ENCODE assay signal across 8 mouse cellular contexts in the genomic region with DNA sequence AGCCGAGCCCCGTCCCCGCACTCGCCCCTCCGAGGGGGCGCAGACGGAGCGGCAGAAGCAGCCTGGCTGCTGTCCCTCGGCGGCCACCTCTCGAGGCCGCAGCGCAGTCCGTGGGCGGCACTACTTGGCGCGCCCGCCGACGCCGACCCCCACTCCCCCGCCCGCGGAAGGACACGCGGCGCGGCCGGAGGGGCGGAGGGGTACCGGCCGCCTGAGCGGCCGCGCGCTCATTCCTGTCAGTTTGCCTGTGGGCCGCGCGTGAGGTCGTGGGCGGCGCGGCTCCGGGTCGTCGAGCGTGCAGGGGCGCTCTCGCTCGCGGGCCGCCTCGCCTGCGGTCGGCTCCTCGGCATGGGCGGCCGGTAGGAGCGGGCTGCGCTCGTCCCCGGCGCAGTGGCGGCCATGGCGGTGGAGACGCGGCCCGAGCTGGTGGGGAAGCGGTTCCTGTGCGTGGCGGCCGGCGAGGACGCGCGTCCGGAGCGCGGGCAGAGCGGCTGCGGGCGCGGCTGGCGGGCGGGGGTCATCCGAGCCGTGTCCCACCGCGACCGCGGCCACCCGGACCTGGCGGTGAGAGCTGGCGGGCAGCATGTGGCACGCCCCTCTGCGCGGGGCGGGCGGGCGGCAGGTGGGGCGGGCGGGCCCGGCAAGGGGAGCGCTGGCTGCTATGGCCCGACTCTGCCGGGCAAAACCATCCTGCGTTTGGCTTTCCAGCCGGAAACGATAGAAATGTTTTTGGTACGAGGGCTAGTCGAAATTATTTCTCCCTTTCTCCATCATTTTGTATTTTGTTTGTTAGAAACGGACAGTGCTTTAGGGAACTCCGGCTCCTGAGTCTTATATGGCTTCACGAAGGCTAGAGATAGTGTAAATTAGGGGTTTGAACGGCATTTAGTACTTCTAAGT. TPM values are rescaled to one million over a fixed set of nuclear protein-coding genes. Genes with fewer than 3 reads are reported as not detected.
DNase-seq lines count a peak whose midpoint lies in the region; ATAC-seq lines count a peak whose summit lies in the region.

No protein-coding gene starts in this region.

- peak overlapping the region; percentile 85 for H3K4me2 ChIP-seq in hindbrain, embryonic 13.5 days
- H3K4me2 ChIP-seq in liver, embryonic 15.5 days = peak overlapping the region; percentile 93
- peak overlapping the region; percentile 83 for H3K4me2 ChIP-seq in neural tube, embryonic 13.5 days

- peak; percentile 86 for ATAC-seq in hindbrain, embryonic 13.5 days (ENCODE audit: low FRiP score)
- peak; percentile 68 for ATAC-seq in liver, embryonic 15.5 days (ENCODE audit: insufficient read depth)
- ATAC-seq in neural tube, embryonic 13.5 days (ENCODE audit: low read depth) = peak; percentile 78

- H3K4me3 ChIP-seq in forebrain, embryonic 10.5 days = peak overlapping the region; percentile 90
- peak overlapping the region; percentile 94 for H3K4me3 ChIP-seq in hindbrain, embryonic 13.5 days
- peak overlapping the region; percentile 70 for H3K4me3 ChIP-seq in liver, embryonic 15.5 days (replicated peaks)
- peak overlapping the region; percentile 89 for H3K4me3 ChIP-seq in neural tube, embryonic 13.5 days

- H3K27me3 ChIP-seq in forebrain, embryonic 10.5 days (ENCODE audit: poor library complexity, severe bottlenecking) = no peaks in the 10 kb centered on the region
- no peaks in the 10 kb centered on the region for H3K27me3 ChIP-seq in hindbrain, embryonic 13.5 days
- peaks cover 44% of the 10 kb centered on the region for H3K27me3 ChIP-seq in liver, embryonic 15.5 days
- H3K27me3 ChIP-seq in neural tube, embryonic 13.5 days = no peaks in the 10 kb centered on the region

- peaks cover 61% of the 10 kb centered on the region for H3K4me1 ChIP-seq in forebrain, embryonic 10.5 days
- peaks cover 44% of the 10 kb centered on the region for H3K4me1 ChIP-seq in hindbrain, embryonic 13.5 days (replicated peaks)
- H3K4me1 ChIP-seq in liver, embryonic 15.5 days (replicated peaks) = peaks cover 21% of the 10 kb centered on the region
- H3K4me1 ChIP-seq in neural tube, embryonic 13.5 days (replicated peaks) = peaks cover 67% of the 10 kb centered on the region

- DNase-seq in layer of hippocampus, postnatal 10 days (ENCODE audit: low spot score in 2 of 2) = peak; percentile 57 to 73
- no peak for DNase-seq in layer of hippocampus, adult 9-10 months (ENCODE audit: low spot score)
- peak; percentile 76 for DNase-seq in adrenal gland, adult 2 months
- DNase-seq in forebrain, embryonic 10.5 days (ENCODE audit: extremely low spot score, low spot score) = no peak
- DNase-seq in thymus, postnatal 36 days = peak; percentile 26 to 44

- H3K9ac ChIP-seq in hindbrain, embryonic 13.5 days = peak overlapping the region; percentile 95
- H3K9ac ChIP-seq in liver, embryonic 15.5 days = peak overlapping the region; percentile 64
- peak overlapping the region; percentile 96 for H3K9ac ChIP-seq in neural tube, embryonic 13.5 days

- no peaks in the 10 kb centered on the region for H3K9me3 ChIP-seq in forebrain, embryonic 10.5 days
- no peaks in the 10 kb centered on the region for H3K9me3 ChIP-seq in hindbrain, embryonic 13.5 days
- H3K9me3 ChIP-seq in liver, embryonic 15.5 days (replicated peaks) = no peaks in the 10 kb centered on the region
- H3K9me3 ChIP-seq in neural tube, embryonic 13.5 days = no peaks in the 10 kb centered on the region

- no peaks in the 10 kb centered on the region for H3K36me3 ChIP-seq in forebrain, embryonic 10.5 days (replicated peaks)
- H3K36me3 ChIP-seq in hindbrain, embryonic 13.5 days = no peaks in the 10 kb centered on the region
- no peaks in the 10 kb centered on the region for H3K36me3 ChIP-seq in liver, embryonic 15.5 days (replicated peaks)
- H3K36me3 ChIP-seq in neural tube, embryonic 13.5 days = no peaks in the 10 kb centered on the region

- peak overlapping the region; percentile 89 for H3K27ac ChIP-seq in forebrain, embryonic 10.5 days
- peak overlapping the region; percentile 95 for H3K27ac ChIP-seq in hindbrain, embryonic 13.5 days
- peak overlapping the region; percentile 34; the same call in 1 of the 2 replicates for H3K27ac ChIP-seq in liver, embryonic 15.5 days (replicated peaks)
- H3K27ac ChIP-seq in neural tube, embryonic 13.5 days (replicated peaks) = peak overlapping the region; percentile 96

- WGBS in forebrain, embryonic 10.5 days = 2% methylated on average over 110 of the region's 115 CpGs
- 2% methylated on average over 87 of the region's 115 CpGs for WGBS in hindbrain, embryonic 13.5 days
- under 1% methylated on average over 103 of the region's 115 CpGs for WGBS in liver, embryonic 15.5 days (ENCODE audit: insufficient replicate concordance)
- under 1% methylated on average over 82 of the region's 115 CpGs for WGBS in neural tube, embryonic 13.5 days

RNA-seq across cellular contexts. Expression of gene Reep3, which starts 30.4 kb away (rescaled TPM):
- 10 to 100 TPM; 31.6 to 33.9 TPM for total RNA-seq in layer of hippocampus, postnatal 10 days (2021)
- total RNA-seq in adrenal gland, adult 2 months (2021) = 10 to 100 TPM; 42.5 to 44.6 TPM
- polyA plus RNA-seq in adrenal gland, adult 2 months (2012; rRNA removed) = 7.1 and 8.9 TPM in 2 replicates
- polyA plus RNA-seq in forebrain, embryonic 10.5 days (2016; fragmentation: Nextera tagmentation; extraction: Ambion mirVana) = 30.9 and 32.7 TPM in 2 replicates
- 42.6 and 44.9 TPM in 2 replicates for polyA plus RNA-seq in hindbrain, embryonic 13.5 days (2015; fragmentation: Nextera tagmentation; extraction: Ambion mirVana)
- polyA plus RNA-seq in liver, embryonic 15.5 days (2015; fragmentation: Nextera tagmentation; extraction: Ambion mirVana) = 8.9 and 9.2 TPM in 2 replicates
- 54.6 and 61.1 TPM in 2 replicates for polyA plus RNA-seq in neural tube, embryonic 13.5 days (2015; fragmentation: Nextera tagmentation; extraction: Ambion mirVana)

RNA-seq across cellular contexts. Expression of gene Jmjd1c, which starts 31.2 kb away (rescaled TPM):
- total RNA-seq in layer of hippocampus, postnatal 10 days (2021) = 100 to 1,000 TPM in 1 of 2 experiments, 10 to 100 TPM in 1; 99.4 to 116 TPM
- 10 to 100 TPM; 45.0 to 53.7 TPM for total RNA-seq in adrenal gland, adult 2 months (2021)
- polyA plus RNA-seq in adrenal gland, adult 2 months (2012; rRNA removed) = 15.9 and 18.1 TPM in 2 replicates
- polyA plus RNA-seq in forebrain, embryonic 10.5 days (2016; fragmentation: Nextera tagmentation; extraction: Ambion mirVana) = 29.7 and 30.6 TPM in 2 replicates
- polyA plus RNA-seq in hindbrain, embryonic 13.5 days (2015; fragmentation: Nextera tagmentation; extraction: Ambion mirVana) = 47.7 and 50.3 TPM in 2 replicates
- 9.4 and 10.3 TPM in 2 replicates for polyA plus RNA-seq in liver, embryonic 15.5 days (2015; fragmentation: Nextera tagmentation; extraction: Ambion mirVana)
- polyA plus RNA-seq in neural tube, embryonic 13.5 days (2015; fragmentation: Nextera tagmentation; extraction: Ambion mirVana) = 51.4 and 52.4 TPM in 2 replicates

Comparison
In these comparisons a context has a peak if more than half of its experiments do, and no peak if none do; other contexts are left out.
1. DNase-seq: peak in layer of hippocampus, postnatal 10 days (2 of 2), adrenal gland, adult 2 months (single experiment) and thymus, postnatal 36 days (2 of 2); none in layer of hippocampus, adult 9-10 months (single experiment) and forebrain, embryonic 10.5 days (single experiment).
2. H3K27ac ChIP-seq: peak in every context shown above with its lines; median percentile 96 in neural tube, embryonic 13.5 days; 95 in hindbrain, embryonic 13.5 days; 89 in forebrain, embryonic 10.5 days; 34 in liver, embryonic 15.5 days.
3. Peak in every context shown above with its lines, with median percentiles within 50 percentile points of each other: H3K4me3 ChIP-seq, ATAC-seq, H3K4me2 ChIP-seq and H3K9ac ChIP-seq.